ENCODE assay signal across 14 mouse cellular contexts in the genomic region with DNA sequence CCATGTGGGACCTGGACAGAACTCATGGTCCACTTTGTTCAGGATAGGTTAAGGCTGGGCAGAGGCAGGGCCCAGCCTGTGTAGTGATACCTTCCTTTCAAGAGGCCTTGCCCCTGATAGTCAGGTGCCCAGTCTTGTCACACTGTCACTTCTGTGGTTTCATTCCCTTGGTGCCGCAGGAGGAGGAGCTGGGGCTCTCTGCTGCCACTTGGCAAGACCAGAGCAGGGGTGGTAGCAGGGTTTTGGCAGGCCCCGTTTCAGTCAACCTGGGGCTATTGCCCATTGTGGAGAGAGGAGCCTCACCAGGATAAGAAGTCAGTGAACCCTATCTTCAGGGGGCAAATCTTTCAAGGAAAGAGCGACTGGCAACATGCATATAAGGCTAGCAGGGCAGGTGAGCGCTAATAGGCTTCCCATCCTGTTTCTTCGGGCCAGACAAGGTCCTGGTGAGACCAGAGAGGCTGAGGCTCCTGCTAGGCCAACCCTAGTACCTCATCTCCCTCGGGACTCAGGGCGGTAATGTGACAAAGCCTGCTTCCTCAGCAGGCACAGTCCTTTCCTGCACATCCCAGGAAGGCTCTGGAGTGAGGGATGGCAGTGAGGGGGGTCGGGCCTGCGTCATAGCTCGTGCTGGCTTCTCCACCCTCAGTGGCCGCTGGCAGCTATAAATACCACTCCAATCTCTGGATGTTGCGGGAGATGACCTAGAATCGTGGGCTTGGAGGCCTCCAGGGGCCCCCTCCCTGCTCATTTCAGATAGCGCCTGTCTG. TPM values are rescaled to one million over a fixed set of nuclear protein-coding genes. Genes with fewer than 3 reads are reported as not detected.
DNase-seq lines count a peak whose midpoint lies in the region; ATAC-seq and TF ChIP-seq lines count a peak whose summit lies in the region.
"Had no signal": no experiment of that assay in that cellular context is flagged by ENCODE, and none has a peak within 500 bp of the region (broad histone marks: within the 10 kb centered on the region; RNA-seq: fewer than 3 reads in every experiment).

No protein-coding gene starts in this region.

- DNase-seq in heart, adult 11 months, result peak; percentile 96
- DNase-seq in heart, postnatal 25 days (ENCODE audit: low spot score), result no peak
- DNase-seq in layer of hippocampus, adult 2 months (ENCODE audit: low spot score in 2 of 2), result no peak
- DNase-seq in layer of hippocampus, adult 18-20 months (ENCODE audit: low spot score in 2 of 2), result no peak
- DNase-seq in urinary bladder, postnatal 10 days (ENCODE audit: low spot score), result no peak
- DNase-seq: cerebellum, adult 9-10 months; liver; lung, adult 2 months had no signal

- no peak for TF ChIP-seq POLR2A in olfactory bulb, adult 2 months (IDR thresholded peaks at IDR 0.05; ENCODE audit: insufficient read depth, low read depth, low read length)

- H3K27ac ChIP-seq in layer of hippocampus, adult 2 months, result peak overlapping the region; percentile 80
- H3K27ac ChIP-seq in heart, embryonic 13.5 days (replicated peaks), result 0 out of 2 replicates have a peak overlapping the region, but pooled peaks have one; percentile 17
- H3K27ac ChIP-seq in olfactory bulb, adult 2 months (ENCODE audit: insufficient read depth, low read depth, low read length), result peak overlapping the region; percentile 24; the same call in 1 of the 2 replicates
- H3K27ac ChIP-seq: midbrain, embryonic 15.5 days had no signal

- peak overlapping the region; percentile 10 for H3K4me2 ChIP-seq in heart, embryonic 13.5 days
- H3K4me2 ChIP-seq: midbrain, embryonic 15.5 days had no signal

- 35% methylated on average over 14 of the region's 14 CpGs for WGBS in heart, embryonic 13.5 days
- WGBS in olfactory bulb, adult 2 months, result 59% methylated on average over 14 of the region's 14 CpGs

- peaks cover 1% of the 10 kb centered on the region; the same call in 1 of the 2 replicates for H3K27me3 ChIP-seq in heart, embryonic 13.5 days (replicated peaks)
- H3K27me3 ChIP-seq: midbrain, embryonic 15.5 days had no signal

- intact Hi-C loops in heart, postnatal 25 days (cut with DNase I), result no loop called here

- TF ChIP-seq CTCF in layer of hippocampus, adult 2 months (conservative IDR thresholded peaks at IDR 0.05), result no peak
- no peak for TF ChIP-seq CTCF in olfactory bulb, adult 2 months (IDR thresholded peaks at IDR 0.05; ENCODE audit: insufficient read depth, low read depth, low read length)

- no peaks in the 10 kb centered on the region for H3K36me3 ChIP-seq in heart, embryonic 13.5 days
- H3K36me3 ChIP-seq: G1E; midbrain, embryonic 15.5 days had no signal

- H3K4me1 ChIP-seq in heart, embryonic 13.5 days, result peaks cover 63% of the 10 kb centered on the region
- peaks cover 58% of the 10 kb centered on the region for H3K4me1 ChIP-seq in olfactory bulb, adult 2 months (ENCODE audit: control insufficient read depth, insufficient read depth, low read length)

- no peak overlapping the region for H3K4me3 ChIP-seq in layer of hippocampus, adult 2 months
- no peak overlapping the region for H3K4me3 ChIP-seq in heart, embryonic 13.5 days
- H3K4me3 ChIP-seq in olfactory bulb, adult 2 months (ENCODE audit: insufficient read depth, low read depth, low read length), result no peak overlapping the region
- H3K4me3 ChIP-seq: midbrain, embryonic 15.5 days had no signal

- H3K9me3 ChIP-seq in heart, embryonic 13.5 days, result no peaks in the 10 kb centered on the region
- H3K9me3 ChIP-seq: G1E; midbrain, embryonic 15.5 days had no signal

- H3K9ac ChIP-seq in heart, embryonic 13.5 days, result peak overlapping the region; percentile 52; the same call in 1 of the 2 replicates
- H3K9ac ChIP-seq: midbrain, embryonic 15.5 days had no signal

- no peak for ATAC-seq in heart, embryonic 13.5 days (ENCODE audit: extremely low read depth, insufficient number of reproducible peaks, low FRiP score, low TSS enrichment)
- no peak for ATAC-seq in erythroid progenitor cell, adult 5-6 weeks (replicated peaks; ENCODE audit: low FRiP score, poor library complexity, severe bottlenecking)
- ATAC-seq: midbrain, embryonic 15.5 days had no signal

RNA-seq across cellular contexts. Expression of a gene that starts 23.7 kb away (rescaled TPM):
- total RNA-seq in heart, postnatal 25 days (2021), result 1 to 10 TPM; 3.2 to 3.3 TPM
- total RNA-seq in layer of hippocampus, adult 2 months (2021), result 100 to 1,000 TPM; 130 to 131 TPM
- total RNA-seq in layer of hippocampus, adult 18-20 months (2021), result 100 to 1,000 TPM; 107 to 118 TPM
- polyA plus RNA-seq in heart, embryonic 13.5 days (2015; fragmentation: Nextera tagmentation; extraction: Ambion mirVana), result 0.96 and 0.99 TPM in 2 replicates
- not detected in 2 replicates for polyA plus RNA-seq in olfactory bulb, adult 2 months (2012; ENCODE audit: insufficient read depth, insufficient read length, low replicate concordance, missing spikeins)
- total RNA-seq in erythroid progenitor cell, adult 5-6 weeks (2015; ENCODE audit: low replicate concordance), result not detected in 2 replicates
- not detected in 2 replicates for total RNA-seq in erythroid progenitor cell, adult 5-6 weeks (2017; ENCODE audit: low replicate concordance)
- polyA plus RNA-seq: G1E had no signal

RNA-seq across cellular contexts. Expression of a gene that starts 40.4 kb away (rescaled TPM):
- 1 to 10 TPM; 4.5 to 6.8 TPM for total RNA-seq in heart, postnatal 25 days (2021)
- 10 to 100 TPM; 27.0 to 27.8 TPM for total RNA-seq in layer of hippocampus, adult 2 months (2021)
- total RNA-seq in layer of hippocampus, adult 18-20 months (2021), result 10 to 100 TPM; 31.9 to 33.9 TPM
- 8.4 and 11.1 TPM in 2 replicates for polyA plus RNA-seq in heart, embryonic 13.5 days (2015; fragmentation: Nextera tagmentation; extraction: Ambion mirVana)
- not detected in 2 replicates for polyA plus RNA-seq in olfactory bulb, adult 2 months (2012; ENCODE audit: insufficient read depth, insufficient read length, low replicate concordance, missing spikeins)
- not detected in 2 replicates for total RNA-seq in erythroid progenitor cell, adult 5-6 weeks (2015; ENCODE audit: low replicate concordance)
- not detected in 2 replicates for total RNA-seq in erythroid progenitor cell, adult 5-6 weeks (2017; ENCODE audit: low replicate concordance)
- total RNA-seq: megakaryocyte progenitor cell, adult 5-6 weeks had no signal
- polyA plus RNA-seq: G1E had no signal

Comparison
In these comparisons a context has a peak if more than half of its experiments do, and no peak if none do; other contexts are left out.
1. H3K27ac ChIP-seq: peak in every context shown above with its lines; median percentile 80 in layer of hippocampus, adult 2 months; 24 in olfactory bulb, adult 2 months; 17 in heart, embryonic 13.5 days.
2. RNA of a gene that starts 23.7 kb away (total RNA-seq): 130 to 131 TPM in layer of hippocampus, adult 2 months and 107 to 118 TPM in layer of hippocampus, adult 18-20 months; 3.2 to 3.3 TPM in heart, postnatal 25 days and not detected in erythroid progenitor cell, adult 5-6 weeks; every median in the first group is over 10 times any median in the second.
3. RNA of a gene that starts 40.4 kb away (total RNA-seq): 31.9 to 33.9 TPM in layer of hippocampus, adult 18-20 months, 27.0 to 27.8 TPM in layer of hippocampus, adult 2 months and 4.5 to 6.8 TPM in heart, postnatal 25 days; not detected in erythroid progenitor cell, adult 5-6 weeks; every median in the first group is over 4 times any median in the second.